Mouse (Mus musculus): Measurements from ENCODE around the gene Hnrnpr.

Gene Hnrnpr

DNA sequence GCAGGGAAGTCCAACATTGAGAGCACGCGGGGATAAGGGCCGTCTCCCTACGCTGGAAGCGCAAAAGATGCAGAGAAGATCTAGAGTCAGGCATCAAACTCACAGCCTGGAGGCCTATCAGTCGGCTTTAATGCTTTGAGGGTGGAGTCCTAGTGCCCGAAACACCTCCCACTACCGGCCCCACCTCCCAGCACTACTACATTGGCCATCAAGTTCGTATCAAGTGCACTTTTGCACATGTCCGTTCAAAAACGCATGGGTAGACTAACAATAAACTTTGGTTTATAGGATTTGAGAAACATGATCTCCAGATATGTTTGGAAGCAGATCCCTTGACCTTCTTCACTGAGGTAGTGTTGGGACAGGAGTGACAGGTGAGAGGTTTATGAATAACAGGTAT, 962 bp upstream of the Hnrnpr start:
- DNase-seq = peak; percentile 74 to 76

GRCm38 (mm10) chr4:136311042-136311999, 579 bp downstream of the Hnrnpr start:
- DNase-seq = peak; percentile 79 to 81

DNA sequence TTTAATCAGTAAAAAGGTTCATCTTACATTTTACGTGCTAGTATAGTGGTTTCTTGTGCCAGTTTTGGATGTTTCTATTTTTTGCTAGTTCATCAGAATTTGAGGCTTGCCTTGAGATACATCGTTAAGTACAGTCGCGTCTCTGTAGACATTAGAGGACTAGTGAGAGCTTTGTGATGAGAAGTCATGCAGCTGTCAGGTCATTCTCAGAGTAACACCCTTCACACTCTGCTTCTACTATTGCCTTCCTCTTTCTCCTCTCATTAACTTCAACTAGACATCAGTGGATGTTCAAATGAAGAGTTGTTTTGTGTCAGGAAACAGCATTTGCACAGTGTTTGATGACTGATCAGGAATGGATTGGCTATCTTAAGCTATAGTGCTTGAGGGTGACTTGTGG, 1.9 kb downstream of the Hnrnpr start:
- DNase-seq = no peak

- no peak for DNase-seq
Measured at GRCm38 (mm10) chr4:136317667-136318066, 6.9 kb downstream of the Hnrnpr start.

GRCm38 (mm10) chr4:136320016-136320415, 9.3 kb downstream of the Hnrnpr start:
- DNase-seq = peak in 1 of 2 experiments; percentile 22

GRCm38 (mm10) chr4:136324226-136324625, 13.5 kb downstream of the Hnrnpr start:
- DNase-seq = peak; percentile 14 to 56

DNA sequence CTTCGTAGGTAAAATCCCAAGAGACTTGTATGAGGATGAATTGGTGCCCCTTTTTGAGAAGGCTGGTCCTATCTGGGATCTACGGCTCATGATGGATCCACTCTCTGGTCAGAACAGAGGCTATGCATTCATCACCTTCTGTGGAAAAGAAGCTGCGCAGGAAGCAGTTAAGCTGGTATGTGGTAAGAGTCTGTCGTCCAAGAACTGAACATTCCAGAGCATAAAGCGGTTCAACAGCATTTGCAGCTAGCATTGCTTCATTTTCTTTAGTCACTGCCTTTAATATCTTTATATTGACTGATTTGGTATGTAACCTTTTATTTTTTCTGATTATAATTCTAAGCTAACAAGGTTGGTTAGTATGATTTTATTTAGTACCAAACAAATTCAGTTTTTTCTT, 16.5 kb downstream of the Hnrnpr start:
- DNase-seq = no peak

GRCm38 (mm10) chr4:136328115-136328514, 17.4 kb downstream of the Hnrnpr start:
- DNase-seq = no peak

- no peak for DNase-seq
Measured at GRCm38 (mm10) chr4:136331709-136332108, 21.0 kb downstream of the Hnrnpr start.

- DNase-seq = no peak
Measured at GRCm38 (mm10) chr4:136333191-136333590, 22.4 kb downstream of the Hnrnpr start.

DNA sequence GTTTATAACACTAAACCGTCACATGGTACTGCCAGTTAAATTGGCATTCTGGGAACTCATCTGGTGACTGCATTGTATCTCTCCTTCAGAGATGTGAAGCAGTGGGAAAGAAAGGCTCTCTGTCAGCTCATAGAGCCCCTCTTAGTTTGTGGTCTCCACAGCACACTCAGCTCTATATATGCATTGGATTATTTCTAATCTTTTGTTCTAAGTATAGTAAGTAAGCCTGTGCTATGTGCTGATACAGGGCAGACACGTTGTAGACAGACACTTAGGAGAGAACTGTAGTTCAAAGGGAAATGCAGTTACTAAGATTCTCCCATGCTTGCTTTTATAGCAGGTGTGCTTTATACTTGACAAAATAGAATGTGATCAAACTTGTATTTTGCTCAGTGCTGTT, 24.3 kb downstream of the Hnrnpr start:
- DNase-seq = no peak

DNA sequence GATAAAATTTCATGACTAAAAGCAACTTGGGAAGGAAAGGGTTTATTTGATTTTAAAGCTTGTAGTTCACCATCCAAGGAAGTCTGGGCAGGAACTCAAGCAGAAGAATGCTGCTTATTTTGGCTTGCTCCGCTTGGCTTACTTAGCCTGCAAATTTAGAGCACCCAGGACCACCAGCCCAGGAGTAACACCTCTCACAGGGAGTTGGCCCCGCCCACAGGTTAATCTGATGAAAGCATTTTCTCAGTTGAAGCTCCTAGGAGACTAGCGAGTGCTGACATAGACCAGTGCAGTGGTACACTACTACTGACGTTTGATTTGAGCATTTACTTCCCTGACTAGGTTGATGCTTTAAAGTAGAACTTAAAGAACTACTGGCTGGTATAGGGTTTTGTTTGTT, 26.4 kb downstream of the Hnrnpr start:
- no peak for DNase-seq

DNA sequence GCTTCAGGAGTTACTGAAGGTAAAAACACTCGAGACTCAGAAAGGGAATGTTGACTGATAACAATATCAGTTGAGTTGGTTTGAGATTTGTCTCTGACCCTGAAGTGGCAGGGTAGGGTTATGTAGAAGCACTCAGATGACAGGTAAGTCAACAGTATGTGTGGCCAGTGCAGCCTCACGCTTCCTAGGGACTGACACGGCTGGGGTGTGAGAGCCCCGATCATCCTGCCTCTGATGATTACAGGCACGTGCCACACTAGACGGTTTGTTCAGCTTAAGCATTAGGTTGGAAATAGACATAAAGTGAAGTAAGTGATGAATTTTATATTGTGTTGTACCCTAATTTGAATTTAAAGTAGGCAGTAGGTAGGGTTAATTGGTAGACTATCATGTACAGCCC, 38.9 kb downstream of the Hnrnpr start:
- no peak for DNase-seq

- DNase-seq = no peak
Measured at GRCm38 (mm10) chr4:136357026-136357425, 46.3 kb downstream of the Hnrnpr start.

DNA sequence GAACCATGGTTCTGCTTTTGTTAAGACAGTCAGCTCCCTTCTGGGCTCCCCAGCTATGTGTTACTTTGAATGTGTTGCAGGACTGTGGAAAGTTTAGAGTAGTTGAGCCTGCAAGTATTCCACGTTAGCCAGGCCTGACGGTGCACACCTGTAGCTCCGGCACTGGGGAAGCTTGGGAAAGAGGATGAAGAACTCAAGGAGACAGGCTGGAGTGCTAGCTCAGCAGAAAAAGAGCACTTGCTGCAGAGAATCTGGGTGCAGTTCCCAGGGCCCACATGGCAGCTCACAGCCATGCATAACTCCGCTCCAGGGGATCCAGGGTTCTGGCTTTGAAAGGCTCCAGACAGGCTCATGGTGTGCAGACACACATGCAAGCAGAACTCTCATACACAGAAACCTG, 46.7 kb downstream of the Hnrnpr start:
- no peak for DNase-seq

- no peak for DNase-seq
Measured at GRCm38 (mm10) chr4:136367856-136368255, 57.1 kb downstream of the Hnrnpr start.

DNA sequence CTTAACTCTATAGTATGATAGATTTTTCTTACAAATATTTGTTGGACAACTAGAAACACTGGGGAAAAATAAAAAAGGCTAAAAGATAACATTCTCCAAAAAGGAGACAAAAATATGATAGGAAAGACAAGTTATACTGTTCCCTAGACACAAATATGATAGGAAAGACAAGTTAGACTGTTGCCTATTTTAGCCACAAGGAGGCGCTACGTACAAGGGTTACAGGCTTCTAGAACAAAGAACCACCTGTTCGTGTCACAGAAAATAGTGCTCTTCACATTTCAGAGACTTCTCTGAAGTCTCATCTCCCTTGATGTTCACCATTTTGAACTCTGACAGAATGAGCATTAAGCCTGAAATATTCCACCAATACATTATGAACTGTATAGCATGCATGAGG, 59.0 kb downstream of the Hnrnpr start:
- peak; percentile 7 to 61 for DNase-seq

- DNase-seq = no peak
Measured at GRCm38 (mm10) chr4:136373494-136374181, 62.9 kb downstream of the Hnrnpr start.

DNA sequence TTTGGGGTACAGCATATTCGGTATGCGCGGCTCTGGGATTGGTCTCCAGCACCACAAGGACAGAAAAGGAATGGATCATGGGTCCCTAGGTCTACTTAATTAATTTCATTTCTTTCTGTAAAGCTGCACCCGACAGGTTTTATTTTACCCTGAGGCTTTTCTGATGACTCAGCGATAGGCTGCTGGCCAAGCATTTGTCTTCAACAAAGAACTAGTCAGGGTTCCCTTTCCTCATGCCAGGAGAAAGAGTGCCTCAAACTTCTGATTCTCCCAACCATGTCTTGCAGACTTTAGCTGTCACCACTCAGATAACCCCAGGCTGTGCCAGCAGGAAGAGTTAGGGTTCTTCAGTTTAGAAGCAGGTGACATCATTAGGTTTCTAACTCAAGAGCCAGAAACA, 66.3 kb downstream of the Hnrnpr start:
- DNase-seq = no peak

DNA sequence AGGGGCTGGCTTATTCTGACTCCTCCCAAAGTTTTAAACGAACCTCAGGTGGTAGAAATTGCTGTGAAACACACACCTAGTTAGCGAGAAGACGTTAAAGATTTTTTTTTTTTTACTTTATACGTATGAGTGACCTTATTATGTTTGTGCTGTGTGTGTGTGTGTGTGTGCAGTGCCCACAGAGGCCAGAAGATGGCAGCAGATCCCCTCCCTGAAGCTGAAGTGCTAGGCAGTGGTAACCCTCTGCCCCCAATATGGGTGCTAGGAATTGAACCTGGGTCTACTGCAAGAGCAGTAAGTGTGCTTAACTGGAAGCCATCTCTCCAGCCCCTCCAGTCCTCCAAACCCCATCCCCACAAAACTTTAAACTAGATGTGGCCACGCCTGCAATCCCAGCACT, 72.3 kb downstream of the Hnrnpr start:
- no peak for DNase-seq

DNA sequence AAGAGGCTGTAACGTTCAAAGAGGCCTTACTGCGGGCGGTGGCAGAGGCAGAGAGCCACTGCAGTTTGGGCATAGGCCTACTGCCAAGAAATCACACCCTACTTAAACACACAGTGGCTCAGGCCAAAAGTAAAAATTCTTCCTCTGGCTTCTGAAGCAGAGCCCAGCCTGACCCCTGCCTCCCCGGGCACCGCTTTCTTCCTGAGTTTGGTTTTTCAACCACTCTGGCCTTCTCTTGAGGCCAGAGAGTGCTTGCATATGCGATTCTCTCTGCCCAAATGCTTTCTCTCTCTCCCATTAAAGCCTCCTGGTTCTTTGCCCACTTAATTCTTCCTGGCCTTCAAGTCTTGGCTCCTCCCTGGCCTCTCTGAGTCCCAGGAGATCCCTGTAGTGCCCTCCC, 73.1 kb downstream of the Hnrnpr start:
- DNase-seq = peak in 1 of 2 experiments; percentile 5

- no peak for DNase-seq
Measured at GRCm38 (mm10) chr4:136387261-136387660, 76.5 kb downstream of the Hnrnpr start.

- DNase-seq = no peak
Measured at GRCm38 (mm10) chr4:136401806-136402205, 91.1 kb downstream of the Hnrnpr start.

- no peak for DNase-seq
Measured at GRCm38 (mm10) chr4:136407831-136408230, 97.1 kb downstream of the Hnrnpr start.
